Mouse (Mus musculus): Measurements from ENCODE around the gene Rangrf.
"Not testable (repeated sequence)": the region's sequence is repeated elsewhere in the genome, so short reads cannot be mapped to it uniquely, and the experiment has no call there.

The Rangrf gene

DNA sequence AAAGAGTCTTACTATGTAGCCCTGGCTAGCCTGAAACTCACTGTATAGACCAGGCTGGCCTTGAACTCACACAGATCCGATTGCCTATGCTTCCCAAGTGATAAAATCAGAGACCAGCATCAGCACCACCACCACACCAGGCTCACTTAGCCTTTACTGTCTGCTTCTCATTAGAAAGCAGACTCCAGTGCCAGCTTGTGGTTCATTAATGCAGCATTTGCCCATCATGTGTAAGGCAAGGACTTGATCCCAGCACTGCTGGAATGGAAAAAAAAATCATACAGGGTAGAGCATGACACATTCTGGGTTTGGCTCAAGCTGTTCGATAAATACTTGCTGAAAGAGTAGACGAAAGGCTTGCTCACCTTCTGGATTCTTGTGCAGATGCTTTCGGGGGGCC is 29.0 kb downstream of the Rangrf start:
- no peak for DNase-seq (ENCODE audit: low spot score in 2 of 2)

DNA sequence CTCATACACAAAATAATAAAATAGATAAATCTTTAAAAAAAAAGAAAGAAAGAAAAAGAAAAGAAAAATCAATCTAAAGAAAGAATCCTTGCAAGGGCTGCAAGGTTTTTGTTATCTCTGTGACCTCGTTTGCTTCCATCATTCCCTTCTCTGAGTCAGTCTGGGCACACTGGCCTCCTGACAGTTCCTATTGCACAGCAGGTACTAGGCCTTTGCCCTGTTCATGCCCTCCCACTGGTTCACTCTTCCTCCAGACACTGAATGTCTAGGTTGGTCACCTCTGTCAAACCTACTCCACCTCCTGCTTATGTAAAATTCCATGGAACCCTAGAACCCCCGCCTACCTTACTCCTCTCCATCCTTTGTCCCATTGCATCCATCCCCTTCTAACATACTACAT is 29.7 kb downstream of the Rangrf start:
- DNase-seq (ENCODE audit: low spot score in 2 of 2), result no peak

DNA sequence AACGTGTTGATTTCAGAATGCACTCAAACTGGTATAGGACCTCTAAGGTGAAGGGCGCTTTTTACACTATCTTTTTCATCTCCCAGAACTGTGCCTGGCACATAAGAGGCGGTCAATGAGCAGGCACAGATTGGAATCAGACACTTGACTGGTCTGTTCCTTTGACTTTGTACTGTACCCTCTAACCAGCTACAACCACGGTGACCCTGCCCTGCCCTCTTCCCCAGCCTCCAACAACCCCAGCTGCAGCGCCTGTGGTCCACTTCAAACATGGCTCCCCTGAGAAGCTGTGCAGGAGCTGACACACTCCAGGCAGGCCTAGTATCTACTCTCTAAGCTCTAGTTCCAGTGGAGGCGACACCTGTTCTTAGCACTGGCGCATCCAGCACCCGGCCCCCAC is 32.3 kb downstream of the Rangrf start:
- DNase-seq (ENCODE audit: low spot score in 2 of 2), result no peak

DNA sequence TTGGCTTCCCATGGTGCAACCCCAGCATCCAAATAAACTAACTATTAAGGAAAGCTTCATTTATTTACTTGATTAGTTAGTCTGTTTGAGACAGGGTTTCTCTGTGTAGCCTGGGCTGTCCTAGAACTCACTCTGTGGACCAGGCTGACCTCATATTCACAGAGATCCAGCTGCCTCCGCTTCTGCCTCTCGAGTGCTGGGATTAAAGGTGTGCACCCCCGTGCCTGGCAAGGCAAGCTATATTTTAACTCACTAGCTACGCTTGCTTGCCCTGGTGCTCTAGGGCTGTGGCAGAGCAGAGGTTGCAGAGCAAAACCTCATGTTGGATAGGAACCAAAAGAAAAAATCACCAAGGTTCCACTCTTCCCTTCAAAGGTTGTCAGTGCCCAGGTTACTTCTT is 34.5 kb downstream of the Rangrf start:
- DNase-seq (ENCODE audit: low spot score in 2 of 2), result no peak

DNA sequence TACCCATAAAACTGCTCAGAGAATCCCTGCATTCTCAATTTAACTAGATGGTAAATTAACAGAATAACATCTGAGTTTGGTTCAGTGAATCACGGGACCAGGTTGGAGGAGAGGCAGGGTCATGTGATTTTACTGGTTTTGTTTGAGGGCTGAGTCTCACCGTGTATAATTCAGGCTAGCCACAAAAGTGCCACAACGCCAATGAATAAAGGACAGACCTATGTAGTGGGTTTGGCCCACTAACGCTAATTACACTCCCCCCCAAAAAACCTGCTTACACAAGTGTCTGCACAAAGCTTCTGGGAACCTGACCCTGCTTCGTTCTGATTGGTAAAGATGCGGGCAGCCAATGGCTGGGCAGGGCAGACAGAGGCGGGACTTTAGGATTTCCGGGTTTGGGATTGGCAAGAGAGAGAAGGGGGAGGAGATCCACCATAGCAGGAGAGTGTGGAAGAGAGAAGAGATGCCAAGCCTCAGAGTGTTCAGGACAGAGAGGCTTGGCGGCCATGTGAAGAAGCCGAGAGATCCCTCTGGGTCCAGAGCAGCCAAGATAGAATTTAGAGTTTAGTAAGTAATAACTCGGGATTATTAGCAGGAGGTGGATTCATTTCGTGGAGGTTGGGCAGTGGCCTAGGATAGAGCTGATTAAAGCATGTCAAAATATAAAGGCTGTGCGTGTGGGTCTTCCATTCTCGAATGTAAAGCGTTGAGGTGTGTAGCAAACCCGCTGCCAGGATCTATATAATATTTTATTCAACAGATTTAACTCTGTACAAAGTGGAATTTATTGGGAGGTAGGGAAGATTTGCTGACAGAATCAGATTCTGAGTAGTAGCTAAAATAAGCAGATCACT is 35.3 kb downstream of the Rangrf start:
- peak; percentile 76 to 88 for DNase-seq (ENCODE audit: low spot score in 2 of 2)

DNA sequence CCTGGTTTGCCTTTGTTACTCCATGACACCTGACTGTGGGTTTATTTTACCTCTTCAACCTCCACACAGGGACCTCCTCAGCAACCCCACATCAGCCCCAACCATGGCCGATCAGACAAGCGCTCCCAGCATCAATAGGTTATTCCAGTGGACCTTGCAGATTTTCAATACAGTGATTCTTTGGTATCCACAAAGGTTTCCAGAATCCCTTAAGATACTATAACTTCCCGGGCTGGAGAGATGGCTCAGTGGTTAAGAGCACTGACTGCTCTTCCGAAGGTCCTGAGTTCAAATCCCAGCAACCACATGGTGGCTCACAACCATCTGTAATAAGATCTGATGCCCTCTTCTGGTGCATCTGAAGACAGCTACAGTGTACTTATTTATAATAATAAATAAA is 38.0 kb downstream of the Rangrf start:
- not testable (repeated sequence) for DNase-seq (ENCODE audit: low spot score in 2 of 2)

DNA sequence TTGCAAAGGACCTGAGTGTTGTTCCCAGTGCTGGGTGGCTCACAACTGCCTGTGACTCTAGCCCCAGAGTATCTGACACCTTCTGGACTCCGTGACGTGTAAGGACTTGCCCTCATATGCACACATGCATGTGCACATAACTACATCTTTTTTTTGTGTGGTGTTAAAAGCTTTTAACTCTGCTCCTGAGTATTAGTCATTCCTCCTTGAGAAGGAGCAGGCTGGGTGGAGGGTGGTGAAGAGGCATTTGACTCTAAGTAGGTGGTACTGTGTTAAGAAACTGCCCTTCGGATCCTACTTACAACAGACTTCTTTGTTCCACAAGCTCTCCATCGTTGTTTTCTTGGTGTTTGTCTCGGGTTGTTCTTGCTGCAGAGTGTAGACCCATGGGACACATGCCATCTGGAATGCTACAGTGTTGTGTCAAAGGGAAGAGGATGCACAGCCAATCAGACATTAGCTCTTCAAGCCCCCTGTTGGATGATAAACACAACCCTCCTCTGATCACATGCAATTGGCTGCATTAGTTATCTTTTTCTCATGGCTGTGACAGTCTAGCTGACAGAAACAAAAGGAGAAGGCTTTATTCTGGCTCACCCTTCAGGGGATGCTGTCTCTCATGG is 41.0 kb downstream of the Rangrf start:
- DNase-seq (ENCODE audit: low spot score in 2 of 2), result no peak

DNA sequence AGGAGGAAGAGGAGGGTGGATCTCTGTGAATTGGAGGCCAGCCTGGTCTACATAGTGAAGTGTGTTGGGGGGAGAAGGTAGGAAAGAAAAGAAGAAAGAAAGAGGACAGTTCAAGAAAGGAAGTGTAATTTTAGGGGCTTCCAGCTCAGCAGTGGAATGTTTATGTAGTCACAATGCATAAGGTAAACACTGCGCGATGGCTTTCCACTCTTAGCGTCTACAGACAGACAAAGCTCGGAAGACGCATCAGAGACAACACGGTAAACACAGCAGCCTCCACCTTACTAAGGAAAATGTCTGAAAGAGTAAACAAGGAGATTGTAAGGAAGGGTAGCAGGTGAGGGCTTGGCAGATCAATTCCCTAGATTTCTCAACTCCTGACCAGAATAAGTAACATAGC is 45.0 kb downstream of the Rangrf start:
- no peak for DNase-seq (ENCODE audit: low spot score in 2 of 2)

DNA sequence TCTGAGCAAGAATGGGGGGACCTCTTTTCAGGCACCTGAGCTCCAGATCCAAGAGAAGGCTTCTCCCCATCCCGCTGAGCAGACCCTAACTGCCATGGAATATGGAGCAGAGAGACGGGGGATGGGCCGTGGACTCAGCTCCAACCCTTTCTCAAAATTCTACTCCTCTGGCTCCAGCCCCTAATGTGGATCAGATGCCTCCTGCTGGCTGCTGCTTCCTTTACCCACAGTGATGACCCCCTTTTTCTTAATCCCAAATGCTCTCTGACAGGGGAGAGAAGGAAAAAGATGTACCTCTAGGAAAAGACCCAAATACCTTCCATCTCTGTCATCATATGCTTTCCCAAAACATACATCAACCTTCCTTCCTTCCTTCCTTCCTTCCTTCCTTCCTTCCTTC is 48.0 kb downstream of the Rangrf start, which contains the start of gene Odf4:
Gene Odf4 (minus strand): TSS at position 101 of the 400 bp plus-strand sequence.
- DNase-seq (ENCODE audit: low spot score in 2 of 2), result no peak

DNA sequence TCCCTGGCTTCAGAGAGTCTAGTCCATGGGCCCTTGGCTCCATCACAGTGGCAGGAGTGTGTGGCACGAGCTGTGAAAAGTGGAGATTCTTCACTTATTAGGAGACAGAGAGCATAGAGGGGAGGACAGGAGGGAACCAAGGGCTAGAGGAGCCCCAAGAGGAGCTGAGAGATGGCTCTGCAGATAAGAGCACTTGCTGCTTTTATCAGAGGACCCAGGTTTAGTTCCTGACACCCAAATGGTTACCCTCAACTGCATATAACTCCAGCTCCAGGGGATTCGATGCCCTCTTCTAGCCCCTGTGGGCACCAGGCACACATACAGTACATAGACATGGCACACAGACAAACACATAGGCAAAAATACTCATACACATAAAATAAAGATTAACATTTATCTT is 50.2 kb downstream of the Rangrf start:
- DNase-seq (ENCODE audit: low spot score in 2 of 2), result no peak

DNA sequence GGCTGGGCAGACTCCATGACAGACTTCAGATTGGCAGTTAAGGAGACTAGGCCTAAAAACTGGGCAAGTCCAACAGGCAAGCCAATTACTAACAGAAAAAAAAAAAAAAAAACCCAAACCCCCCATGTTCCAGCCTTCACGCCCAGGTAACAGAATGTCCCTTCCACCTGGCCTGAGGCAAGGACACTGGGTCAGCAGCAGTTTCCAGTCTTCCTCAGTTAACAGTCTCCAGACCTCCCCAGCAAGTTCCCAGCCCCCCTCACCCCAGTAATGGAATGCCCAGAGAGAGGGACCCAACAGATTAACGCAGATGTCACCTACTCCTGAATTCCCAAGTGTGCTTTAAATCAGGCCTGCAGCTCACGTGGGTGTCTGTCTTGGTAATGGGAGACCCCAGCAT is 51.8 kb downstream of the Rangrf start:
- DNase-seq (ENCODE audit: low spot score in 2 of 2), result no peak

All from urinary bladder, postnatal 36 days (tissue).